Mouse (Mus musculus): ENCODE results near the gene Cox7b. TPM values are rescaled to one million over a fixed set of nuclear protein-coding genes. Genes with fewer than 3 reads are reported as not detected.

Gene Cox7b
- polyA plus RNA-seq (2012; rRNA removed): 222 and 281 TPM in 2 replicates
- polyA plus RNA-seq (2014; fragmentation: Nextera tagmentation; extraction: Ambion mirVana): 395 and 431 TPM in 2 replicates

DNA sequence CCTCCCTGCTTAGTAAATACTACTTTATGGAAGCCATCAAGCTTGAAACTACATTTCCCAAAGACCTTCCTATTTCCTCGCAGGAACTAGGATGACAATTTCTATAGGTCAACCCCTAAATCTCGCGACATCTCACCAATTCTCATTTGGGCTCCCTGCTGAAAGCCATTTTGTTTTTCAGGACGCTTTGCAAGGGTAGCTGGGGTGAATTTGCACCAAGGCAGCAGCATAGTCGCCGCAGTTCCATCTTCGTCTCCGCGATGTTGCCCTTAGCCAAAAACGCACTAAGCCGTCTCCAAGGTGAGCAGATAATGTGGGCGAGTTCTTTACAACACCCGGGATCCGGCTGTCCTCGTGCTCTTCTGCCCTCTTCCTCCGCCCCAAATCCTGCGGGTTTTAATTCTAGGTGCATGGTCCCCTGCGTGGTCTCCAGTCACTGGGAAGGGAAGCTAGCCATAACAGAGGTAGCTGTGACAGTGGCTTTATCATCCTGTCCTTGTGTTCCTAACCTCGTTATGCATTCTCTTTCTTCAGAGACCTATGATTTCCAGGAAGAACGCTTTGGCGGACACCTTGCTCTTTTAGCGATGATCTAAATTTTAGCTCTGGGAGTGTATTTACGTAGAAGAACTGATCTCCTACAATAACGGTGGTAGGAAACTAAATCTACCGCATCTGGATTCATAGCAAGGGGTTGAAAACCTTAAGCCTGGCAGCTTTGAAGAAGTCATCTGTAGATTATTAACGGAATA lies at the start of gene Cox7b:
Cox7b (plus strand) TSS at position 130 of the 752 bp plus-strand sequence.
- WGBS (ENCODE audit: insufficient replicate concordance): 8% methylated on average over 26 of the region's 26 CpGs
- ATAC-seq (ENCODE audit: insufficient read depth): peak; percentile 31; the same call in 1 of the 2 replicates
- TF ChIP-seq EP300 (IDR thresholded peaks at IDR 0.05; ENCODE audit: low read depth): 0 out of 2 replicates have a peak, but pooled peaks have one; percentile 4
- TF ChIP-seq CTCF (IDR thresholded peaks at IDR 0.05; ENCODE audit: low read depth): no peak

DNA sequence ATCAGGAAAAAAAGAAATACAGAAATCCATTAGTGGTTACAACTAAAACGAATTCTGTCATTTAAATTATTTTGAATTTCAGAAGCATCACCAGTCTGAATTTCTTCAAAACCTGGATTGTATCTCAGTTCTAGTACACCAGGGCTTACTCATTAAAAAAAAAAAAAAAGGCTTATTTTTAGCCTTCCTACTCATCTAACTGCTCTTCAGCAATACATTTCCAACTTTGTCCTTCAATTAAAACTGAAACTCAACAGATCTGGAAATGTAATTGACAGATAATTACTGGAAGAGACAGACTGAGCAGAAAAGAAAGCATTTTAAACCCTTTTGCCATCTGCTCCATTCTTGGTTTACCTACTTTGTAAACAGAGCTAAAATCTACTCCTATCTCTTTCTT lies 13.9 kb upstream of the Cox7b start:
- 43% methylated on average over 1 of the region's 1 CpGs for WGBS (ENCODE audit: insufficient replicate concordance)

More for the DNA sequence above, at the start of gene Cox7b:
- Histone ChIP-seq H3K27ac (peak within 1 kb of the TSS; percentile 81), H3K27me3 (ENCODE audit: control insufficient read depth, insufficient read depth, low read length) (no peaks in the 10 kb centered on the region), H3K4me3 (ENCODE audit: insufficient read depth in 1 of 2, low read depth in 2 of 2, low read length in 2 of 2) (peak within 1 kb of the TSS; percentile 73 to 98), H3K4me2 (ENCODE audit: low read depth) (peak within 1 kb of the TSS; percentile 44), H3K9ac (replicated peaks) (peak within 1 kb of the TSS; percentile 76), H3K9me3 (ENCODE audit: control insufficient read depth, low read length) (no peaks in the 10 kb centered on the region), H3K4me1 (replicated peaks; ENCODE audit: control insufficient read depth in 2 of 2, insufficient read depth in 2 of 2, low read length in 1 of 2) (0 out of 4 replicates have a peak, but pooled peaks cover 0 to 7% of the 10 kb centered on the region in 2 experiments), H3K36me3 (replicated peaks; ENCODE audit: control insufficient read depth, insufficient read depth, low read depth) (peaks cover 3% of the 10 kb centered on the region; the same call in 1 of the 2 replicates)
- DNase-seq (ENCODE audit: low read depth in 3 of 3, low spot score in 3 of 3): peak; percentile 81 to 82 (median 81)

DNA sequence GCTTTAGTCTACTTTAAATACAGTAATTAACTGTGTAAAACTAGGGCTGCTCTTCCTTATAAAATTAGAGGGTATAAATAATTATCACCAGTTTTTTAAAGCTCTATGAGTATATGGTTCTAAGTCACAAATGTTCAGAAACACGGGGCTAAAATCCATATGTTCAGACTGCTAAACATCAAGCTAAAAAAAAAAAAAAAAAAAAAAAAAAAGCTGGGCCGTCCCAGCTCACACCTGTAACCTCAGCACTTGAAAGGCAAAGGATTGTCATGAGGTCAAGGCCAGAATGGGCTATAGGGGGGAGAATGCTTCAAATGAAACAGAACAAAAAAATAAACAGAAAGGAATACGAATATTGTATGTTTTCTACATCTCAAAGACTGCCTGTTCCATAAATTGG lies 4.7 kb upstream of the Cox7b start:
- ATAC-seq (ENCODE audit: insufficient read depth): no peak
- peak overlapping the region; percentile 77 to 83 for H3K4me3 ChIP-seq (ENCODE audit: insufficient read depth in 1 of 2, low read depth in 2 of 2, low read length in 2 of 2)
- H3K27ac ChIP-seq: no peak overlapping the region; the same call in 1 of the 2 replicates
- H3K9ac ChIP-seq (replicated peaks): peak overlapping the region; percentile 81
- WGBS (ENCODE audit: insufficient replicate concordance): 8% methylated on average over 3 of the region's 3 CpGs
- H3K9me3 ChIP-seq (ENCODE audit: control insufficient read depth, low read length): no peaks in the 10 kb centered on the region
- TF ChIP-seq CTCF (IDR thresholded peaks at IDR 0.05; ENCODE audit: low read depth): no peak
- no peaks in the 10 kb centered on the region for H3K27me3 ChIP-seq (ENCODE audit: control insufficient read depth, insufficient read depth, low read length)
- H3K4me1 ChIP-seq (replicated peaks; ENCODE audit: control insufficient read depth in 2 of 2, insufficient read depth in 2 of 2, low read length in 1 of 2): peaks cover 0 to 16% of the 10 kb centered on the region in 2 experiments; a peak in 2 of 4 replicates
- peak overlapping the region; percentile 68 for H3K4me2 ChIP-seq (ENCODE audit: low read depth)
- no peaks in the 10 kb centered on the region for H3K36me3 ChIP-seq (replicated peaks; ENCODE audit: control insufficient read depth, insufficient read depth, low read depth)
- no peak for DNase-seq (ENCODE audit: low read depth in 3 of 3, low spot score in 3 of 3)

More for the DNA sequence above, 13.9 kb upstream of the Cox7b start:
- no peak for DNase-seq (ENCODE audit: low read depth in 3 of 3, low spot score in 3 of 3)
- no peak overlapping the region for H3K9ac ChIP-seq (replicated peaks)
- 0 out of 4 replicates have a peak, but pooled peaks cover 0 to 2% of the 10 kb centered on the region in 2 experiments for H3K4me1 ChIP-seq (replicated peaks; ENCODE audit: control insufficient read depth in 2 of 2, insufficient read depth in 2 of 2, low read length in 1 of 2)
- TF ChIP-seq CTCF (IDR thresholded peaks at IDR 0.05; ENCODE audit: low read depth) (no peak), EP300 (IDR thresholded peaks at IDR 0.05; ENCODE audit: low read depth) (no peak)
- H3K27me3 ChIP-seq (ENCODE audit: control insufficient read depth, insufficient read depth, low read length): no peaks in the 10 kb centered on the region
- H3K4me3 ChIP-seq (ENCODE audit: insufficient read depth in 1 of 2, low read depth in 2 of 2, low read length in 2 of 2): no peak overlapping the region
- H3K36me3 ChIP-seq (replicated peaks; ENCODE audit: control insufficient read depth, insufficient read depth, low read depth): no peaks in the 10 kb centered on the region
- no peaks in the 10 kb centered on the region for H3K9me3 ChIP-seq (ENCODE audit: control insufficient read depth, low read length)
- H3K4me2 ChIP-seq (ENCODE audit: low read depth): no peak overlapping the region
- H3K27ac ChIP-seq: no peak overlapping the region
- no peak for ATAC-seq (ENCODE audit: insufficient read depth)

DNA sequence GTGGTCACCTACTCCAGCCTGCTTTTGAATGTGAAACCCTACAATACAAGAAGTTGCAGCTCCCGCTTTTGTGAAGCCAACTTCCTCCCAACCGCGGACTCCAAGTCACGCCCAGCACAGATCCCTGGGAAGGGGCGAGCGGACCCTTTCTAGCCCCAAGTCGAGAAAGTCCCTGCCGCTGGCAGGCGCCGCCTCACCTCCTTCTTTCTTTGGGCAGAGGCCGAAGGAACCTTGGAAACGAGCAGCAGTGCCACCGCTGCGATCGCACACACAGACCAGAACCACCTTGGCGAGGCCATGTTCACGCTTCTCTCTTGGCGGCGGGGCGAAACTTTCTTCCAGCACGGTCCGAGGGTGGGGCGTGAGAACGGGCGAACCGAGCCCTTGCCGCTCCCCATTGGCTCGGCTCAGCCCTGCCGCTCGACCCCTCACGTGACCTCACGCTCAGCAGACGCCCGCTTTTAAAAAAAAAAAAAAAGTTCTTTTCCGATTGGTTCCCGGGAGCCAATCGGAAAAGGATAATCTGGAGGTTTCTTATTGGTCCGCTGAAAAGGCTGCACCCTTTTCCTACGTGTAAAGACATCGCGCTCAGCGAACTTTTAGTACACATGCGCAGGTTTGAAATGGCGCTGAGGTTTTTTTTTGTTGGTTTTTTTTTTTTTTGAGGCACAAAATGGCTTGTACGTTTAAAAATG lies 3.9 kb upstream of the Cox7b start, which contains the start of gene Magt1:
Magt1 (minus strand) TSS at position 442 of the 695 bp plus-strand sequence.
- H3K27me3 ChIP-seq (ENCODE audit: control insufficient read depth, insufficient read depth, low read length): no peaks in the 10 kb centered on the region
- no peaks in the 10 kb centered on the region for H3K36me3 ChIP-seq (replicated peaks; ENCODE audit: control insufficient read depth, insufficient read depth, low read depth)
- peak within 1 kb of the TSS; percentile 81 for H3K9ac ChIP-seq (replicated peaks)
- ATAC-seq (ENCODE audit: insufficient read depth): peak; percentile 96
- peak within 1 kb of the TSS; percentile 77 to 83 for H3K4me3 ChIP-seq (ENCODE audit: insufficient read depth in 1 of 2, low read depth in 2 of 2, low read length in 2 of 2)
- no peak for TF ChIP-seq CTCF (IDR thresholded peaks at IDR 0.05; ENCODE audit: low read depth)
- TF ChIP-seq EP300 (IDR thresholded peaks at IDR 0.05; ENCODE audit: low read depth): no peak
- H3K4me2 ChIP-seq (ENCODE audit: low read depth): peak within 1 kb of the TSS; percentile 73
- 19% methylated on average over 45 of the region's 45 CpGs for WGBS (ENCODE audit: insufficient replicate concordance)
- peak within 1 kb of the TSS; percentile 87 for H3K27ac ChIP-seq
- H3K4me1 ChIP-seq (replicated peaks; ENCODE audit: control insufficient read depth in 2 of 2, insufficient read depth in 2 of 2, low read length in 1 of 2): peaks cover 0 to 14% of the 10 kb centered on the region in 2 experiments; a peak in 2 of 4 replicates
- no peaks in the 10 kb centered on the region for H3K9me3 ChIP-seq (ENCODE audit: control insufficient read depth, low read length)
- peak; percentile 82 to 86 (median 84) for DNase-seq (ENCODE audit: low read depth in 3 of 3, low spot score in 3 of 3)

All from liver, embryonic 14.5 days (tissue).